Mouse (Mus musculus) olfactory bulb, adult 2 months (tissue): Measurements from ENCODE around the gene Rnf212b.

ENCODE experiments used
- CTCF ChIP-seq: fragments of 200-500 bp; IDR thresholded peaks from 2 replicates; pipeline ENCODE4 v1.5.1; 2012; ENCODE audit warnings: low read depth, mild to moderate bottlenecking, low read length, moderate library complexity; ENCODE audit not compliant: insufficient read depth
- POLR2A ChIP-seq: fragments of 200-500 bp; IDR thresholded peaks from 2 replicates; pipeline ENCODE4 v1.6.1; 2012; ENCODE audit warnings: mild to moderate bottlenecking, low read depth, low read length, moderate library complexity; ENCODE audit not compliant: insufficient read depth

DNA sequence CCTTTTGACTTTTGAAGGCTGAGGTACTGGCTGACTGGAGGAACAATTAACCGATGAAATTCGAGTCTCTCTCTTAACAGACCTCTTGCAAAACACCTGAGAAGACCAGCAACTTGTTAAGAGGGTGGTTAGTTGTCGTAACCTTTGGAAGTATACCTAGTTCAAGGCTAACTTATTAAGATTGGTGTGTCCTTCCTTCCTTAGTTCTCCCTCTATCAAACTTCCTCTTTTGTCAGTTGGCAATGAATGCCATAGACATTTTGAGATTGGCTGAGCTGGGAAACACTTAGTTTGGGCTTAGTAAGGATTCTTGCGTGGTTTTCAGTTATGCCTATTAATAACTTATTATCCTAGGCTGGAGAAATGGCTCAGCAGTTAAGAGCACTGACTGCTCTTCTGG lies 54.1 kb downstream of the Rnf212b start:
- no peak for TF ChIP-seq POLR2A
- TF ChIP-seq CTCF: no peak
